Mouse (Mus musculus): ENCODE measurements around the gene Cdk14.
A peak's percentile ranks its signal among the peaks of the same experiment; 100 is the strongest.

The Cdk14 gene

GRCm38 (mm10) chr5:5419992-5420455 lies at the start of gene Cdk14:
Cdk14 (minus strand) TSS chr5:5420312.
- DNase-seq (ENCODE audit: low read depth, low spot score), result no peak

GRCm38 (mm10) chr5:5465256-5465655 lies 45.1 kb upstream of the Cdk14 start:
- no peak for DNase-seq (ENCODE audit: low read depth, low spot score)

- no peak for DNase-seq (ENCODE audit: low read depth, low spot score)
Measured at GRCm38 (mm10) chr5:5431746-5432438, 11.8 kb upstream of the Cdk14 start.

DNA sequence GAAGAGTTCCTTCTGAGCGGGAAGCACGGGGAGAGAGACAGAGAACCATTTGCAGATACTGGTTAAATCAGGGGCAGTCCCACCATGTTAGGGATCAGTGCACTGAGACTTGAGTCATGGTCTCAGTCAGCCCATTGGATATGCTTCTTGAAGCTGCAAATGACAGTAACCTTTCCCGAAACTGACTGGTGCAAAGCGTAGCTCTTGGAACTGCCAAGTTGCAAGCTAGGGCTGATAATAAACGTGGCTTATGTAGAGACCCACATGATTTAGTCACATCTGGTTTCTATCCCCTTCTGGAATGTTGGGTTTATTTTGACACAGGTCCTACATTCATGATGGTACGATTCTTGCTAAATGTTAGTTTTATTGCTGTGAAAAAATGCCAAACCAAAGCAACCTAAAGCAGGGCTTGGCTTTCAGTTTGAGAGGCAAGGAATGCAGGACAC lies 3.6 kb upstream of the Cdk14 start:
- DNase-seq (ENCODE audit: low read depth, low spot score), result no peak

DNA sequence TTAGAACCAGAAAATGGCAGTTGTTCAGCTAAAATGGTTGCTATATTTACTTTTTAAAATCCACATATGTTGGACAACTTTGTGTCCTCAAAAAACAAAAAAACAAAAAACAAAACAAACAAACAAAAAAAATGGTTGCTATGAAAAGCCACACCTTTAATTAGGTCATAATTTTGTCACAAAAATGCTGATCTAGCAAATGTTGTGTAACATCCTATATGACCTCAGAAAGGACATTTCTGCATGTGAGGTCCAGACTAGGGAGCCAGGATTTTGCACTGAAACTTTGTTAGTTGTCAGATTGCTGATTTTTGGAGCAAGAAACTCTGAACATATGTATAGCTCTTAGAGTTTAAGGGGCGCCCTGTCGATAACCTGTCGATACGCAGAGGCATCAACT lies 3.0 kb upstream of the Cdk14 start:
- no peak for DNase-seq (ENCODE audit: low read depth, low spot score)

DNA sequence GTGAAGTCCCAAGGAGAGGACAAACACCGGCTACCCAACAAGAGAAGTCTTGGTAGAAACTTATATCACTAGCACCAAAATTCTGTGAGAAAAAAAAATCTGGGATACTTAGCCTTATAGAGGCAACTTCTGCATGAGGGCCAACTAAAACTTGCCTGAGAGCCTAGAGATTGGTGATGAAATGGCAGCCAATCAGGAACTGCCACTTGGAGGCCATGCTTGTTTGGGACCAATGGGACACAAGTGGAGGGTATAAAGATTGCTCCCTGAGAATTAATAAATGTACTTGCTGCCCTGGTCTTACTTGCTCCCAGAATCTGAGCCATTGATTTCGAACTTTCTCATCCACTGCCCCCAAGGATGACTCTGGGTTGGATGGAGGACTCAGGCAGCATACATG lies 1.3 kb upstream of the Cdk14 start:
- no peak for DNase-seq (ENCODE audit: low read depth, low spot score)

DNA sequence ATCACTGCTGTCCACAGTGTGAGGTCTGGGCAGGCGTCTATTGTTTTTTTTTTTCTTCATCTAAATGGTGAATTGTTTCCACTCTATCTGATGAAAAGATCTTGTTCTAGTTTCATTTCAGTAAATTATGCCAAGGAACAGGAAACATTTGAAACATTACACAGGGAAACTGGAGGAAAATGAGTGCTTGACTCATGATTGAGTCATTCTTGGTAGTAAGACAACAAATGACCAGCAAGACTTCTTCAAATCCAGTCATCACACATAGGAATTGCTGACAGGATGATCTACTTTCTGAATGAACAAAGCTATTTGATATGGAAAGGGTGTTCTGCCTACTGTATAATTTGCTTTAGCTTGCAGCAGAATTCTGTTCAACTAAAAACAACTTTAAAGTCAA lies 859 bp downstream of the Cdk14 start:
- DNase-seq (ENCODE audit: low read depth, low spot score), result no peak

GRCm38 (mm10) chr5:5414835-5415234 lies 5.3 kb downstream of the Cdk14 start:
- no peak for DNase-seq (ENCODE audit: low read depth, low spot score)

GRCm38 (mm10) chr5:5411886-5412285 lies 8.2 kb downstream of the Cdk14 start:
- DNase-seq (ENCODE audit: low read depth, low spot score), result no peak

DNA sequence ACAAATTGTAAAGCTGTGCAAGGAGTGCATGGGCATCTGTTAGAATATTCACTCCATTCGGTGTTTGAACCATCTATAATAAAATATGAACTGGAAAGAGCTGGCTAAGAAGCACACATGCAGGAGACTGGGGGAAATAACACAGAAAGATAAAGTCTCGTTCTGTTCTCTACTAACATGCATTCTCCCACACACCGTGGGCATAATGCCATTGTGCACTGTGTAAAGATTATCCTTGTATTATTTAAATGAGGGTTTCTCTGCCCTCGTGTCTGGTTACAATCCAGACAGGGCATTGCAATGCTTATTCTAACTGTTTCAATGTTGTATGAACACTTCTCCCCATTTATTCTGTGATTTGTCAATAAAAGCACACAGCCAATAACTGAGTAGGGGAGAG lies 18.1 kb downstream of the Cdk14 start:
- no peak for DNase-seq (ENCODE audit: low read depth, low spot score)

GRCm38 (mm10) chr5:5392786-5393185 lies 27.3 kb downstream of the Cdk14 start:
- no peak for DNase-seq (ENCODE audit: low read depth, low spot score)

- DNase-seq (ENCODE audit: low read depth, low spot score), result no peak
Measured at GRCm38 (mm10) chr5:5380731-5381718, 39.1 kb downstream of the Cdk14 start.

DNA sequence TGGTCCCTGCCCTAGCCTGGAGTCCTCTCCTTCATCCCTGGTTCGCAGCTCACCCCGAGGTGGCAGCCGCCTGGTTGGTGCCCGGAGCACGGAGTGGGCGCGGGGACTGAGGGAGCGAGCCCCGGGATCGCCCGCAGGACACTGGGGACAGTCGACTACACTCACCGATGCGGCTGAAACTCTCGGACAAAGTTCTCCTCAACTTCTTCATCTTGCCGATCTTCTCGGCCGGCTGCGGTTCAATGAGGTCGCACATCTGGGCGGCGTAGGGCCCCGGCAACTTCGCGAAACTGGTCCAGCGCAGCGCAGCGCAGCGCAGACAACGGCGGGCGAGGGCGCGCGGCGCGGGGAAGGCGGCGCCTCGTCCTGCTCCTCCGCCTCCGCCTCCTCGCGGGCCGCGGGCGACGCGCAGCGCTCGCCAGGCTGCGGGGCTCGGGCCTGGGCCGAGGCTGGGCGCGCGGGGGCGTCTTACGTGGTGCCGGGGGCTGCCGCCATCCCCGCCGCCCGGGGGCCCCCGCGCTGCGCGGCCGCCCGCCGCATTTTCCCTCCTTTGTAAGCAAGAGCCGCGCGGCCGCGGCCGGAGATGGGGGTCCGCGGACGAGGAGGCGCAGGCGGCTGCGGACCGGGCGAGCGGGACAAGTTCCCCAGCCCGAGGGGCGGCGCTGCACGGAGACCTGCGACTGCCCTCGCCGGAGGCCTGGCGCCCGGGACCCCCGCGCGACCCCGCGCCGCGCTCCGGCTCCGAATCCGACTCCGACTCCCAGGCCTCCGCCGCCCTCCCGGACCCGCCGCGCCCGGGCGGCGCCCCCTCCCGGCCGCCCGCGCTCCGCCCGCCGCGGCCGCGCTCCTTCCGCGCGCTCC lies 40.0 kb downstream of the Cdk14 start:
- peak; percentile 37 for DNase-seq (ENCODE audit: low read depth, low spot score)

DNA sequence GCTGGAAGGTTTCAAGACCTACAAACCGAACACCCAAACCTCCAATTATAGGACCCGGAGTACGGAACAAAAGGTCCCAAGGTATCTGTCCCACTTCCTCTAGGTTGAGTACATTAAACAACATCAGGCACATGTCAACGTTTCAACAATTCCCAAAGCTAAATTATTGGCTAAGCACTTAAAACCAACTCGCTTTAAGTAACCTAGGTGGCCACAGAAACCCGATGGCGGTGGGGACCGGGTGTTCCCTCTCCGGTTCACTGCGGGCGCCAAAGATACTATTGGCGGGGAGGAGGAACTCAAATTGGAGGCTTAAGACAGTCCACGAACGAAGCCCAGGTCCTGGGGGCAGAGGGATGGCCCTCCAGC lies 40.6 kb downstream of the Cdk14 start:
- no peak for DNase-seq (ENCODE audit: low read depth, low spot score)

- DNase-seq (ENCODE audit: low read depth, low spot score), result no peak
Measured at GRCm38 (mm10) chr5:5374393-5374792, 45.7 kb downstream of the Cdk14 start.

- DNase-seq (ENCODE audit: low read depth, low spot score), result no peak
Measured at GRCm38 (mm10) chr5:5373541-5373940, 46.6 kb downstream of the Cdk14 start.

DNA sequence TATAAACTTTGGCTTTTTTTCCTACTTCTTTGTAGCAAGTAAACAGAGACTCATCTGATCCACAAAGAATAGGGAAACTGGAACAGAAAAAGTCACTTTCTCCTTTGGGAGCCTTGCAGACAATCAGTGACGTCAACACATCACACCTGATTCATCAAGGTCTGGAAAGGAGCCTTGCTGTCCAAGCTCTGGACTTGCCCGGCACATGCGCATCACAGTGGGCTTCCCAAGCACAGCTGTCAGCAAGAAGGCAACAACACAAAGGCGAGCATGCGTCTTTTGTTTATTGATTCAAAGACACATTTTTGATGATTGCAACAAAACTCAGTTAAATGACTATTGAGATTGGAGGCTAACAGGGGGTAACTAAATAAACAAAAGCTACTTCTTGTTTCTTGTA lies 47.2 kb downstream of the Cdk14 start:
- no peak for DNase-seq (ENCODE audit: low read depth, low spot score)

DNA sequence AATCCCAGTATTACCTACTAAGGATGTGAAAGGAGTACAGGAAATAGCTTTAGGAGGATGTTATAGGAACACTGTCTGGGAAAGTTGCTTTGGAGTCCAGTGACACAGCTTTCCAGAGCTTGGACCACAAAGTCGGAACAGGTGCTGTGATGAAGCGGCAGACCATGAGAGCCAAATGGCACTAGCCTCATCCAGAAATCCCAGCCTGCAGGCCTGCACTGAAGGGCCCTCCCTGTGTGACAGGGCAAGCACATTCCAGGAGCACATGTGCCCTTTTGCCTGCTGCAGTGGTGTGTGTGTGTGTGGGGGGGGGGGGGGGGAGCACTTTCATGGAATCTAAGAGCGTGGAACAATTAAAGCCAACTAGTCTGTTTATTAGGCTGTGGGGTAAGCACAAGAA lies 47.8 kb downstream of the Cdk14 start:
- DNase-seq (ENCODE audit: low read depth, low spot score), result no peak

DNA sequence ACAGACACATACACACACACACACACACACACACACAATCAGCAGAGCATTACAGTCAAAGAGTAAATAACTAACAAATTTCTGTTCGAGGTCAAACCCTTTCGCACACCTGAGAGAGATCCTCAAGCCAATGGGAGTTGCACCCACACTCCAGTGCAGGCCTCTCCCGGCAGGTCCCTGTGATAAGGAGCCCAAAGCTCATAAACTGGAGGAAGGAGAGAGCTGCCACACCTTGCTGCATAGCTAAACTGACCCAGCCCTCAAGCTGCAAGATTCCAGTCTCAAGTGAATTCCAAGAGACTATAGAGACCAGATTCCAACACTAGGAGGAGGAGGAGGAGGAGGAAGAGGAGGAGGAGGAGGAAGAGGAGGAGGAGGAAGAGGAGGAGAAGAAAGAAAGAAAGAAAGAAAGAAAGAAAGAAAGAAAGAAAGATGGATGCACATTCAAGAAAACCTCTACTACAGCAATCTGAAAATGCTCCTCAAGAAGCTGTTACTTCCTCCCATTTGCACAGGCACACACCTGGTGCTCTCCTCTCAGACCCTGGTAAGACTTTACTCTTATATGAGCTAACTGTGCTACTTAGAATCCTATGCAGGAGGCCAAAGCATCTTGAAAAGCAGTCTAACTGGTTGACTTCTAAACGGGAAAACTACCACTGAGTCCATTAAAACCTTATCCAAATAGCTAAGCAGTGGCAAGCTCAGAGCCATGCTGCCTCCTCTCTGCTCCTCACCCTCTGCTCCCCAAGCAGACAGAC lies 49.6 kb downstream of the Cdk14 start:
- DNase-seq (ENCODE audit: low read depth, low spot score), result no peak

- no peak for DNase-seq (ENCODE audit: low read depth, low spot score)
Measured at GRCm38 (mm10) chr5:5368389-5369164, 51.5 kb downstream of the Cdk14 start.
